Mouse (Mus musculus): ENCODE data around the gene Vmn1r217. TPM values are rescaled to one million over a fixed set of nuclear protein-coding genes. Genes with fewer than 3 reads are reported as not detected.
"Not testable (repeated sequence)": the region's sequence is repeated elsewhere in the genome, so short reads cannot be mapped to it uniquely, and the experiment has no call there.

Gene Vmn1r217
- polyA plus RNA-seq (2015; fragmentation: Nextera tagmentation; extraction: Ambion mirVana), result not detected in 2 replicates

DNA sequence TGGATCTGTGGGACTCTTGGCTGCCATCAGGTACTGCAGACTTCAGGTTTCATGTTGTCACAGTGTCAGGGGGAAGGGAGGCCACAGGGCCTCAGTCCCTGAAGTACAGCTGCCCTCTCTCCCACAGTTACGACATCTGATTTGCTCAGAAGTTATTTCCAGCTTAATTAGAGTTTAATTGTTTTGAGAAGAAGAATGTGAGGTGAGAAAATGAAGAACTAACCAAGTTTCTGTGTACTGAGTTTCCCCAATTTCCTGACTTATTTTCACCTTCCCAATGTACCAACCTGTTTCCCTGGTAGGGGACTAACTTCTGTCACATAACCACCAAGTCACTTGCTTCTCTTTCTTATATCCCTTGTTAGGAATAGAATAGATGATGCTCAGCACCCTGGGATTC, at the start of gene Vmn1r217:
Gene Vmn1r217, minus strand, starts transcription at position 101 of the 400 bp plus-strand sequence.
- ATAC-seq; H3K4me1 ChIP-seq (replicated peaks; ENCODE audit: control insufficient read depth, insufficient read depth, low read length); H3K4me3 ChIP-seq (ENCODE audit: low read depth, low read length); H3K9me3 ChIP-seq (ENCODE audit: control insufficient read depth); H3K27ac ChIP-seq (ENCODE audit: low read depth, low read length); H3K4me2 ChIP-seq (replicated peaks; ENCODE audit: low read depth); H3K9ac ChIP-seq (ENCODE audit: low read depth, low read length); H3K27me3 ChIP-seq (replicated peaks; ENCODE audit: control insufficient read depth, insufficient read depth, low read length); H3K36me3 ChIP-seq (ENCODE audit: control insufficient read depth, insufficient read depth): not testable (repeated sequence)
- WGBS, result 67% methylated on average over 1 of the region's 1 CpGs

DNA sequence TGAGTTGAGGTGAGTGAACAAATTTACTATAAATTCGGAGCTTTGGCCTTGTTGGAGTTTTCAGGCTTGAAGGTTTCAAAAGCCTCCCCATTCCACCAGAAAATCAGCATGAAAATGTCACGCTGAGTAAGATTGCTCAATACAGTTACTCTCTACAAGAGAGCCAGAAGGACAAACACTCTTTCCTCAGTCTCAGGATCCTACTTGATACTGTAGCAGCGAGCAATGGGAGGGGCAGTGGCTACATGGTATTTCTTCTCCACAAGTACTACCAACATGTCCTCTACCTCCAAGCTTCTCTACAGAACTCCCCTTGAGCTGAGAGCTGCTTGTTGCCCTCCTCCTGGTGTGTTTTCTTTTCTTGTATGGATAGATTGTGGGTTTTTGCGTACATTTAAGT, 48.4 kb upstream of the Vmn1r217 start:
- H3K4me3 ChIP-seq (ENCODE audit: low read depth, low read length); H3K4me2 ChIP-seq (replicated peaks; ENCODE audit: low read depth); H3K27ac ChIP-seq (ENCODE audit: low read depth, low read length); H3K9me3 ChIP-seq (ENCODE audit: control insufficient read depth); ATAC-seq; H3K9ac ChIP-seq (ENCODE audit: low read depth, low read length); H3K4me1 ChIP-seq (replicated peaks; ENCODE audit: control insufficient read depth, insufficient read depth, low read length); H3K27me3 ChIP-seq (replicated peaks; ENCODE audit: control insufficient read depth, insufficient read depth, low read length); H3K36me3 ChIP-seq (ENCODE audit: control insufficient read depth, insufficient read depth): not testable (repeated sequence)
- 83% methylated on average over 4 of the region's 4 CpGs for WGBS

DNA sequence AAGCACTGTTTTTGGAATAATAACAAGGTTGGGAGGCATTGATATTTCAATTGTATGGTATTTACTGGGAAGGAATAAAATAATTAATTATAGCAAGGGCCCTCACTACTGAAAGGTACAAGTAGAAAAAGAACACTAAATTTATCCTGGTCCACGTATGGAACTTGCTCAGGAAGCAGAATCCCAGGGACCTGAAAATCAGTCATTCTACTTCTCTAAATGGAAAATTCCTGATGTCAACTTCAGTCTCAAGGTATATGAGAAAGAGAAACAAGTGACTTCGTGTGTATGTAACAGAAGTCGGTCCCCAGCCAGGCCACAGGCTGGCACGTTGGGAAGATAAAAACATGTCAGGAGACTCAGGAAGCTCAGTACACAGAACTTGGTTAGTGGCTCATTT, 41.0 kb upstream of the Vmn1r217 start, which contains the start of gene Vmn1r219:
Gene Vmn1r219, plus strand, starts transcription at position 301 of the 400 bp plus-strand sequence.
- Histone ChIP-seq H3K4me2 (replicated peaks; ENCODE audit: low read depth) (no peak within 1 kb of the TSS), H3K9me3 (ENCODE audit: control insufficient read depth) (no peaks in the 10 kb centered on the region), H3K27me3 (replicated peaks; ENCODE audit: control insufficient read depth, insufficient read depth, low read length) (no peaks in the 10 kb centered on the region), H3K9ac (ENCODE audit: low read depth, low read length) (no peak within 1 kb of the TSS), H3K36me3 (ENCODE audit: control insufficient read depth, insufficient read depth) (no peaks in the 10 kb centered on the region), H3K4me1 (replicated peaks; ENCODE audit: control insufficient read depth, insufficient read depth, low read length) (no peaks in the 10 kb centered on the region), H3K4me3 (ENCODE audit: low read depth, low read length) (no peak within 1 kb of the TSS), H3K27ac (ENCODE audit: low read depth, low read length) (no peak within 1 kb of the TSS)
- ATAC-seq, result no peak
- 74% methylated on average over 4 of the region's 4 CpGs for WGBS
- no peak for TF ChIP-seq CTCF (IDR thresholded peaks at IDR 0.05; ENCODE audit: low read depth)

DNA sequence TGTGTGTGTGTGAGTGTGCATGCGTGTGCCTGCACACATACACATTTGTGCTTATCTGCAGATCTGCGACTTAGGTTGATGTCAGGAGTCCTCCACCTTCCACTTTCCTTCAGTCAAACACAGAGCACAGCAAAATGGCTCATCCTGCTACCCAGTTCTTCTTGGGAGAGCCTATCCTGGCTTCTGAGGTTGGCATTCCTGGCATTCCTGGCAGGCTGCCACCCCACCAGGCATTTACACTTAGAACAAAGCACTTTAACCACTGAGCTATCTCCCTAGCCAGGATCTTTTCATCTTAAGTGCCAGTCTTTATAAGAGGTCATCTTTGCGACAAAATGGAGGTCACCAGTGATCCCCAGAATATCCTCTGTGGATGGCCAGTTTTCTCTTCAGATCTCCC, 39.8 kb upstream of the Vmn1r217 start:
- no peak for ATAC-seq
- no peak overlapping the region for H3K4me3 ChIP-seq (ENCODE audit: low read depth, low read length)
- H3K27me3 ChIP-seq (replicated peaks; ENCODE audit: control insufficient read depth, insufficient read depth, low read length), result no peaks in the 10 kb centered on the region
- WGBS, result 68% methylated on average over 3 of the region's 3 CpGs
- H3K4me2 ChIP-seq (replicated peaks; ENCODE audit: low read depth), result no peak overlapping the region
- H3K27ac ChIP-seq (ENCODE audit: low read depth, low read length), result no peak overlapping the region
- H3K9me3 ChIP-seq (ENCODE audit: control insufficient read depth), result no peaks in the 10 kb centered on the region
- TF ChIP-seq CTCF (IDR thresholded peaks at IDR 0.05; ENCODE audit: low read depth), result no peak
- H3K9ac ChIP-seq (ENCODE audit: low read depth, low read length), result no peak overlapping the region
- no peaks in the 10 kb centered on the region for H3K36me3 ChIP-seq (ENCODE audit: control insufficient read depth, insufficient read depth)
- H3K4me1 ChIP-seq (replicated peaks; ENCODE audit: control insufficient read depth, insufficient read depth, low read length), result no peaks in the 10 kb centered on the region

DNA sequence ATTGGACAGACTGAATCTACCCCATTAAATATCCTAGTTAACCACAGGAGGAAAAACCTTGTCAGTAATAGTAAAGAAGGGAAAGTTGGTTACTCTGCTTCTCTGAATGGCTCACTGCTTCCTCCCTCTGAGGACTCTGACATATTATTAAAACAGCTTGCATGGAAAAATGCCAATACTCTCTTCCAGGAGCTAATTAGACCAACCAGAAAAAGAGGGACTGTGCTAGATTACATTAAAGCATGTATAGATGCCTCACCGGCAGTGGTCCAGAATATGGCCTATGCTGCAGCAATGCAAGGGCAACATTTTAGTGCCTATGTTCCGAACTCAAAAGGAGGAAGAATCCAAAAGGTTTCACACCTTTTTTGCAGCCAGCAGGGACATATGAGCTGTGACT, 20.9 kb upstream of the Vmn1r217 start:
- Histone ChIP-seq H3K4me1 (replicated peaks; ENCODE audit: control insufficient read depth, insufficient read depth, low read length) (no peaks in the 10 kb centered on the region), H3K36me3 (ENCODE audit: control insufficient read depth, insufficient read depth) (no peaks in the 10 kb centered on the region)
- WGBS, result 82% methylated on average over 2 of the region's 2 CpGs

DNA sequence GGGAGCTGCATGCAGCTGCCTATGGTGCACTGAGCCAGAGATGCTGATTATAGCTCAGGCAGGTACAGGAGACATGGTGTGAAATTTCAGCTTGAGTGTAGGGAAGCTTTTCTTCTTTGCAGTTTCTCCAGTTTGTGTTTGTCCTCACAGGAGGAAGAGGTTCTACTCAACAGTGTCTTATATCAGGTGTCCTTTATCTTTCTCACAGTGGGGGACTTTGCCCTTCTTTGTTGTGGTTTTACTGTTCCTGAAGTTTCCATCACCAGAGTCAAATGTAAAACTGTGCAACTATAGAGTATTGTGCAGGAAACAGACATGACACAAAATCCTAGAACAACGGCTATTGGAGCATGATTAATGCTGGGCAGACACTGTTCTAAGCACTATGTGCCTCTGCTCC, 15.5 kb upstream of the Vmn1r217 start:
- Histone ChIP-seq H3K27ac (ENCODE audit: low read depth, low read length) (no peak overlapping the region), H3K4me3 (ENCODE audit: low read depth, low read length) (no peak overlapping the region), H3K9me3 (ENCODE audit: control insufficient read depth) (no peaks in the 10 kb centered on the region), H3K27me3 (replicated peaks; ENCODE audit: control insufficient read depth, insufficient read depth, low read length) (no peaks in the 10 kb centered on the region), H3K9ac (ENCODE audit: low read depth, low read length) (no peak overlapping the region), H3K4me2 (replicated peaks; ENCODE audit: low read depth) (no peak overlapping the region), H3K36me3 (ENCODE audit: control insufficient read depth, insufficient read depth) (no peaks in the 10 kb centered on the region), H3K4me1 (replicated peaks; ENCODE audit: control insufficient read depth, insufficient read depth, low read length) (no peaks in the 10 kb centered on the region)
- 23% methylated on average over 1 of the region's 1 CpGs for WGBS
- ATAC-seq, result peak; percentile 70; the same call in 1 of the 2 replicates
- TF ChIP-seq CTCF (IDR thresholded peaks at IDR 0.05; ENCODE audit: low read depth), result no peak

More for the DNA sequence above, 20.9 kb upstream of the Vmn1r217 start:
- no peak overlapping the region for H3K27ac ChIP-seq (ENCODE audit: low read depth, low read length)
- H3K27me3 ChIP-seq (replicated peaks; ENCODE audit: control insufficient read depth, insufficient read depth, low read length), result no peaks in the 10 kb centered on the region
- no peak overlapping the region for H3K4me3 ChIP-seq (ENCODE audit: low read depth, low read length)
- H3K9ac ChIP-seq (ENCODE audit: low read depth, low read length), result no peak overlapping the region
- no peak overlapping the region for H3K4me2 ChIP-seq (replicated peaks; ENCODE audit: low read depth)
- ATAC-seq, result no peak
- TF ChIP-seq CTCF (IDR thresholded peaks at IDR 0.05; ENCODE audit: low read depth), result no peak
- H3K9me3 ChIP-seq (ENCODE audit: control insufficient read depth), result no peaks in the 10 kb centered on the region

DNA sequence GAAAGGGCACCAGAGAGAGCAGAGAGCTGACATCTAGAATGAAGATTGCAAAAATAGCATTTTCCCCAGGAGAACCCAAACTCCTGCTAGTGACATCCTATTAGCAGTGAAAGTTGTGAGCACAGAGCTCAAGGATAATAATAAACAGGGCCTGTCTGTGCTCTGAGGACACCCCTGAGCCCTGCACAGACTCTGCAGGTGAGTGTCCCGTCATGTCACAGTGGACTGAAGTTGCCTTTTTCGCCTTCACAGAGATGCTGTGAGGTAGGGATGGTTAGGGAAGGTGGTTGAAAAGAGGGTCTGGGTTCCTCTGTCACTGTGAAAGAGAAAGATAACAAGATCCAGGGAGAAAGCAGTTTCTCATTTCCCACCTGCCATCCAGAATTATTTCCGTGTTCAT, 15.1 kb upstream of the Vmn1r217 start, which contains the start of gene Vmn1r218:
Gene Vmn1r218, plus strand, starts transcription at position 57 of the 400 bp plus-strand sequence.
- Histone ChIP-seq H3K9ac (ENCODE audit: low read depth, low read length) (no peak within 1 kb of the TSS), H3K27ac (ENCODE audit: low read depth, low read length) (no peak within 1 kb of the TSS), H3K9me3 (ENCODE audit: control insufficient read depth) (no peaks in the 10 kb centered on the region), H3K4me3 (ENCODE audit: low read depth, low read length) (no peak within 1 kb of the TSS), H3K4me1 (replicated peaks; ENCODE audit: control insufficient read depth, insufficient read depth, low read length) (no peaks in the 10 kb centered on the region), H3K27me3 (replicated peaks; ENCODE audit: control insufficient read depth, insufficient read depth, low read length) (no peaks in the 10 kb centered on the region), H3K36me3 (ENCODE audit: control insufficient read depth, insufficient read depth) (no peaks in the 10 kb centered on the region), H3K4me2 (replicated peaks; ENCODE audit: low read depth) (no peak within 1 kb of the TSS)
- no peak for TF ChIP-seq CTCF (IDR thresholded peaks at IDR 0.05; ENCODE audit: low read depth)
- WGBS, result 54% methylated on average over 3 of the region's 3 CpGs
- no peak for ATAC-seq

Data from intestine, postnatal 0 days (tissue).